Mouse (Mus musculus) spleen, adult 18-20 months (tissue): ENCODE measurements around the gene Mgam.
"Not testable (repeated sequence)": the region's sequence is repeated elsewhere in the genome, so short reads cannot be mapped to it uniquely, and the experiment has no call there.

ENCODE experiments used
- DNase-seq, 2 experiments: peaks; one replicate each; pipeline ENCODE4 v3.0.0; 2022; ENCODE audit warnings: mixed read lengths in 2 of 2

Gene Mgam

GRCm38 (mm10) chr6:40739545-40739944, 110.9 kb downstream of the Mgam start:
- no peak for DNase-seq

GRCm38 (mm10) chr6:40749030-40749429, 120.4 kb downstream of the Mgam start:
- DNase-seq, result not testable (repeated sequence)

GRCm38 (mm10) chr6:40755948-40756347, 127.3 kb downstream of the Mgam start:
- no peak for DNase-seq

- not testable (repeated sequence) for DNase-seq
Measured at GRCm38 (mm10) chr6:40757346-40757745, 128.7 kb downstream of the Mgam start.

- DNase-seq, result no peak
Measured at GRCm38 (mm10) chr6:40774656-40775055, 146.0 kb downstream of the Mgam start.

GRCm38 (mm10) chr6:40778458-40778857, 149.8 kb downstream of the Mgam start:
- no peak for DNase-seq

- no peak for DNase-seq
Measured at GRCm38 (mm10) chr6:40783637-40784036, 155.0 kb downstream of the Mgam start.

- no peak for DNase-seq
Measured at GRCm38 (mm10) chr6:40784378-40784777, 155.7 kb downstream of the Mgam start.

- no peak for DNase-seq
Measured at GRCm38 (mm10) chr6:40795077-40795812, 166.6 kb downstream of the Mgam start.

- DNase-seq, result no peak
Measured at GRCm38 (mm10) chr6:40818237-40818902, 189.7 kb downstream of the Mgam start.
